In genomic region chr9:23581039-23581606, GRCm38 (mm10) we compare ENCODE assay signal across 8 mouse cellular contexts.
DNase-seq lines count a peak whose midpoint lies in the region; ATAC-seq and TF ChIP-seq lines count a peak whose summit lies in the region.

No protein-coding gene starts in this region.

- H3K36me3 ChIP-seq in spleen, adult 2 months (ENCODE audit: control insufficient read depth, insufficient read depth, low read length): no peaks in the 10 kb centered on the region
- H3K36me3 ChIP-seq in limb, embryonic 11.5 days (ENCODE audit: control insufficient read depth, insufficient read depth, low read length): no peaks in the 10 kb centered on the region

- no peak overlapping the region for H3K4me2 ChIP-seq in limb, embryonic 11.5 days (ENCODE audit: low read depth, severe bottlenecking)

- H3K9me3 ChIP-seq in limb, embryonic 11.5 days (ENCODE audit: control insufficient read depth, low read length): no peaks in the 10 kb centered on the region

- no peak overlapping the region for H3K27ac ChIP-seq in spleen, adult 2 months (ENCODE audit: insufficient read depth, low read length)
- H3K27ac ChIP-seq in limb, embryonic 11.5 days (replicated peaks; ENCODE audit: low read depth, low read length): no peak overlapping the region

- peak; percentile 40; the same call in 1 of the 2 replicates for TF ChIP-seq CTCF in spleen, adult 2 months (IDR thresholded peaks at IDR 0.05; ENCODE audit: extremely low read depth, insufficient read depth, insufficient read length, insufficient replicate concordance)

- no peak overlapping the region for H3K4me3 ChIP-seq in spleen, adult 2 months (ENCODE audit: extremely low read depth, insufficient read depth, insufficient read length)
- no peak overlapping the region for H3K4me3 ChIP-seq in limb, embryonic 11.5 days (ENCODE audit: low read depth, low read length)

- DNase-seq in spleen, adult 2 months (ENCODE audit: low read depth in 1 of 2, low spot score in 2 of 2): peak in 1 of 2 experiments; percentile 3
- no peak for DNase-seq in spleen, adult 12 weeks (ENCODE audit: low spot score)
- DNase-seq in embryo, embryonic 10.5 days (ENCODE audit: low spot score): peak; percentile 92
- peak; percentile 38 to 71 for DNase-seq in kidney, adult 8-10 months
- peak; percentile 73 for DNase-seq in limb, embryonic 11.5 days (ENCODE audit: low spot score)
- peak; percentile 57 for DNase-seq in neural tube, embryonic 10.5 days (ENCODE audit: extremely low spot score, low spot score)
- DNase-seq in telencephalon, adult 2 months (ENCODE audit: low read depth, low spot score): peak; percentile 92

- peak; percentile 89 for ATAC-seq in granulocyte monocyte progenitor cell, adult 5-6 weeks (replicated peaks; ENCODE audit: poor library complexity, severe bottlenecking)
- ATAC-seq in limb, embryonic 11.5 days (ENCODE audit: insufficient number of reproducible peaks, low FRiP score, low TSS enrichment, low read depth): no peak

- no peaks in the 10 kb centered on the region for H3K27me3 ChIP-seq in spleen, adult 2 months (ENCODE audit: control insufficient read depth, insufficient read depth, low read length)
- no peaks in the 10 kb centered on the region for H3K27me3 ChIP-seq in limb, embryonic 11.5 days (ENCODE audit: control insufficient read depth, insufficient read depth, low read length)

- TF ChIP-seq POLR2A in spleen, adult 2 months (IDR thresholded peaks at IDR 0.05; ENCODE audit: low read depth, low read length): no peak

- 28% methylated on average over 6 of the region's 6 CpGs for WGBS in spleen, adult 2 months
- 34% methylated on average over 6 of the region's 6 CpGs for WGBS in limb, embryonic 11.5 days

- H3K9ac ChIP-seq in limb, embryonic 11.5 days (ENCODE audit: low read length): no peak overlapping the region

- H3K4me1 ChIP-seq in spleen, adult 2 months (ENCODE audit: control insufficient read depth, insufficient read depth, insufficient read length): no peaks in the 10 kb centered on the region
- H3K4me1 ChIP-seq in limb, embryonic 11.5 days (ENCODE audit: control insufficient read depth, insufficient read depth, low read length): no peaks in the 10 kb centered on the region
